Mouse (Mus musculus) liver, embryonic 14.5 days (tissue): ENCODE results near the gene Dnajb14.
A peak's percentile ranks its signal among the peaks of the same experiment; 100 is the strongest.

ENCODE experiments used
- CTCF ChIP-seq: IDR thresholded peaks from 2 replicates; pipeline ENCODE4 v1.5.1; 2016; ENCODE audit warnings: antibody characterized with exemption, low read depth, control low read depth
- EP300 ChIP-seq: IDR thresholded peaks from 2 replicates; pipeline ENCODE4 v1.6.1; 2016; ENCODE audit warnings: antibody characterized with exemption, low read depth

- TF ChIP-seq EP300 (peak; percentile 95), CTCF (no peak)
Observed at GRCm38 (mm10) chr3:137957864-137958263, 90.4 kb downstream of the Dnajb14 start.
